Mouse (Mus musculus) cerebellum, adult 9-10 months (tissue): ENCODE results near the gene Gatd1.
A peak's percentile ranks its signal among the peaks of the same experiment; 100 is the strongest.
"Not testable (repeated sequence)": the region's sequence is repeated elsewhere in the genome, so short reads cannot be mapped to it uniquely, and the experiment has no call there.

Experiments used
- DNase-seq: peaks from one replicate; pipeline ENCODE4 v3.0.0; 2022

Gatd1 gene

DNA sequence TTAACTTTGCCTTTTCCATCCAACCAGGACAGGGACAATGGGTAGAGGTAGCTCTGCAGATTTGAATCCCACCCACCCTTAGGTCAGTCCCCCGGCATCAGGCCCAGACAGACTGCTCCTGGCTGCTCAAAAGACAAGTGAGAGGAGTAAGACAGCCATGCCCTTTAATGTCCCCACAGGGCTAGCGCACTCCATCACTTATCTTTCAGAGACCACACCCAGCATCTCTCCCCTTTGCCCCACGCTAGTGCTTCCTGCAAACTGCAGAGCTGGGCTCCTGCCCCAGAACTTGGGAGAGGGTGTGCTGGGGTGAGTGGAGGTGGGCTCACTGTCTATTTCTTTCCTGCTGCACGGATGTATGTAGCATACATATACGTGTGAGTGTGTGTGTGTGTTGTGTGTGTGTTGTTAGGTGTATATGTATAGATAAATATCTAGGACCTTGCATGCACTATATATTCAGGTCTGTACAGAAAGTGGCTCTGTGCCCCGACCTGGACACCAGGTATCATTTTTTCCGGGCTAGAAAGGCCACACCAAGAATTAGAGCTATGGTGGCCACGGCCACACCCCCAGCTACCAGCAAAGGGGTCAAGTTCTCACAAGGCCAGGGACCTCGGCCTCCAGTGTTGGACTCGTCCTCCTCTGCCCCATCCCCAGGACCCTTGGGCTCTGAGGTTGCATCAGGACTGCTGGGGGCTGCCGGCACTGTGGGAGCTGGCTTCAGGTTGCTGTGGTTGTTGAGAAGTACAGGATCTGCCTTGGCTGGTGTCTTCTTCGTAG, 13.2 kb upstream of the Gatd1 start:
- no peak for DNase-seq

DNA sequence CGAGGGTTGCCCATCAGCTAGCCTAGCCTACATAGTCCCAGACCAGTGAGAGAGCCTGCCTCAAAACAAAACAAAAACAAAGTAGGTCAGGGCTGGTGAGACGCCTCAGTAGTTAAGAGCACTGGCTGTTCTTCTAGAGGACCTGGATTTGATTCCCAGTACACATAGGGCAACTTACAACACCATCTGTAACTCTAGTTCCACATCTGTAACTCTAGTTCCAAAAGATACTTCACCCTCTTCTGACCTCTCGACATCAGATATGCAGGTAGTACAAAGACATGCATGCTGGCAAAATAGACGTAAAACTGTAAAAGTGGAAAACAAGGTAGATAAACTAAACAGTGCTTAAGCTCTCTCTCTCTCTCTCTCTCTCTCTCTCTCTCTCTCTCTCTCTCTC, 9.9 kb upstream of the Gatd1 start:
- no peak for DNase-seq

DNA sequence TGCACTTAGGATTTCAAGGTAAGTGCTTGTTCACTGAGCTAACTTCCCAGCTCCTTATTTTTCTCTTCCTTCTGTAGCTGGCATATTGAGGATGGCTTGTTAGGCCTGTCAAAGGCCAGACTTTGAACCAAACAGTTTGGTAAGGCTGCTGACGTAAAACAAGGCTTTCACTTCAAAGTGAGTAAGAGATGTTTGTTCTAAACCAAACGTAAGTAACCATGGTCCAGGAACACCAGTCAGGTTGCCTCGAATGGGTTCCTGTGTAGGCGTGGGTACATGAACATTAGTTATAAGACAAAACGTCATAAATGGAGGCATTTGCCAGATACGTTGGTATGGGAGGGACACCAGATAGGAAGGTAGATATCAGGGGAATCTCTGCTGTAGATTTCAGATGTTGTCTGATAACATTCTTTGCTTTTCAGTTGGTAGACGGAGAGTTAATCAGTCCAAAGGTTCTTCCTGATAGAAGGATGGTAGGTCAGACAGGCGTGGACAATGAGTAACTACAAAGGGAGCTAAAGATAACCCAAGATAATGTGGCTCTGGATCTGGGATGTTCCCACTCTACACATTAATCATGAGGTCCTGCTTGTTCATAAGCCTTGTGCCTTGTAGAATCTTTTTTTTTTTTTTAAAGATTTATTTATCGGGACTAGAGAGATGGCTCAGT, 6.2 kb upstream of the Gatd1 start:
- no peak for DNase-seq

DNA sequence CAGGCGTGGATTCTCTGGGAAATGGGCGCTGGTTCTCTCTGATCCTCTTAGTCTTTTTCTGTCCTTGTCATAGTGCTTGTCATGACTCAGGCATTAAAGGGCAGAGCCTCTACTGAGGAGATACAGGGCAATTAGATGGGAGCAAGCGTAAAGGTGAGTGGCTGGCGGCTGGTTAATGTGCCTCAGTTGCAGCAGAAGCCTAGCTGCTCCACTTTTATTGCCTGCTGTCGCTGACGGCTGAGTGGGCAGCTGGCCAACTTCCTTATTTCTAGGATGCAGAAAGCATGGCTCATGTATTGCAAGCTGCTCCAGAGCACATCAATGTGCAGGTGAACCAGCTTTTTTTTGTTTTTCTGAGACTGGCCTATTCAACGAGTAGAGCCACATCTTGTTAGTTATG, 5.0 kb upstream of the Gatd1 start:
- no peak for DNase-seq

DNA sequence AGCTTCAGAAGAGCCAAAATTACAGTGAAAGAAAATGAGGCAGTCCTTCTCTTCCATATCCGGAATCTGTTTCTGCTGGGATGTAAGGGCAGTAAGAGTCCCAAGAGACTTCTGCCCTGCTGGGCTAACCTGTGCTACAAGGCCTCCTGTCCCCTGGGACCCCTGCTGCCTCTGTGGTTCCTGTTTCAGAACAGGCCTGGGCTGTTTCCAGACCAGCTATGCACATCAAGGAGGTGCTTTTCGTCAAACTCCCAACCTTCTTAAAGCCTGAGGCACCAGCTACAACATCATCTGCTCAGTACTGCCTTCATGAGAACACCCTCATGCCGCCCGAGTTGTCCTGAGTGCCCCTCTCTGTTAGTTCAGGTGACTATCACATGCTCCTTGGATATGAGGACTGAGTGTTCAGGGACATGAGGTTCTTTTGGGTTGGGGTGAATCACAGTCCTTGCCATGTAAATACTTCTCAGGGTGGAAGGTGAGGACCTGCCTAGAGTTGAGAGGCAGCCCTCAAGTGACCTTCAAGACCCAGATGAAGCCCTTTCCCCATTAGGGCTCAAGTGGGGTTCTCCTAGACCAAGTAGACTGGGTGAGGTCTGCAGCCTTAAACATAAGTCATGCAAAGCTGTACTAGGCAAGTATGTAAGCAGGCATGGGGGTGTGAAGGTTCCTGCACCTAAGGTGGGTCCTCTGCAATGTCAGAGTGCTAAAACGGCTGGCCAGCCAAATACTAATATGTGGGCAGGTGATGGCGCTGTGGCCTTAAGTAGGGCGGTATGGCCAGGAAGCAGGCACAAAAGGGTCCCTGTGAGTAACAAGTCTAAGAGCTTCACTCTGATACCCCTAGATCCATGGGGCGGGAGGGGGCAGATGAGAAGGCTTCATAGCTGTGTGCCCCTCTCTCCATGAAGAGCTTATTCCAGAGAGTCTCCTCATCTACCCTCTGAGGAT, 4.1 kb upstream of the Gatd1 start:
- DNase-seq, result no peak

DNA sequence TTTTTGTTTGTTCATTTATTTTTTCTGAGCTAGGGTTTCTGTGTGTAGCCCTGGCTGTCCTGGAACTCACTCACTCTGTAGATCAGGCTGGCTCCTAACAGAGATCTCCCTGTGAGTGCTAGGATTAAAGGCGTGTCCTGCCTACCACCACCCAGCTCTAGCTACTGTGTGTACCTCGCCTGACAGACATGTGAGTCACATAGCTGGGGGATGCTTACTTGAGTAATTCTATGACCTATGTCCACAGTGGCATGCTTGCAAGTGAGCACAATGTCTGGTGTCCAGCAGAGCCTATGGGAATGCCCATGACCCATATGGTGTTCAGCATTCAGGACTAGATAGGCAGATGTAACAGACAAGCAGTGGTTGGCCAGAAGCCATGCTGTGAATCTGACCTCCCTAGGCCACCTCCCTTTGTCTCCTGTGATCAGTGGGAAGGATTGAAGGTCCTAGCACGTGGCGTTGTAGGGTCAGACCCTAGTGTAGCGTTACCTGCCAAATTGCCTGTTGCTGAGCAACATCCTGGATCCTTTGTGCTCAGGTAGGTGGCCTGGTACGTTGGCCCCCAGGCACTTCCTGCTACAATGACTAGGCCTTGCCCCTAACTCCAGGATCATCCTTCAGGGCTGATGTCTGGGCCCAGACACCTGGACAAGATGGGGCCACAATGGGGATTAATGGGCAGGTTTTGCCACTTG, 2.4 kb upstream of the Gatd1 start:
- DNase-seq, result peak; percentile 55

DNA sequence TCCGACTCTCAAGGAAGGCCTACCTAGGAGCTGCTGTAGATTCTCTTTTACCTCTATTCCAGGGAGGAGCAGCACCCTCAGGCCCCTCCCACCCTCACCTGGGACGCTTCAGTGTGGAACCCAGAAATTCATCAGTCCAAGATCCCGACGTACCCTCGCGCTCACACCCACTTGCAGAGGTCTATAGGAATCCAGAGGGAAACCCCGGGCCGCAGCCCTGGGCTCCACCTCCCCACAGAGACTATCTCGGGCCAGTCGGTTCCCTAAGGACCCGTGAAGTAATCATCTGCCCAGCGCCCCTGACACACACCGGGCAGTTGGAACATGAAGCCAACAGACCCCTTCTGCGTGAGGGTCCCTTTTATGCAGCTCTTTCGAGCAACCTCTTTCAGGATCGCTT, 605 bp downstream of the Gatd1 start:
- peak; percentile 71 for DNase-seq

DNA sequence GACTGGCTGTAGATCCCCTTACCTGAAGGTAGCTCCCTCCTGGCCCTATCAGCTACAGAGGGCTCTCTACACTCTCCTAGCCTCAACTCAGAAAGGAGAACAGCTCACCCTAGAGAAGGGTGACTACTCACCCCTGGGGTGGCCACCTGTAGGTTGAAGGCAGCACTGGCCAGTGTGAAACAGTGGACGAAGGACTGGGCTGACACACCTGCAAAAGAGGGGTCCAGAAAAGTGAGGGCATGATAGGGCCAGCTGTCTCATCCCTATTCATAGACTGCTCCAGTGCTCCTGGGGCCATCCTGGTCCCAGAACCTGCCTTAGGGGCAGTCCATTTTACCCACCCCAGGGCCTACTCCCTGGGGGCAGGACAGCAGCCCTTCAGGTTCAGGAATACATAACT, 2.3 kb downstream of the Gatd1 start:
- no peak for DNase-seq

DNA sequence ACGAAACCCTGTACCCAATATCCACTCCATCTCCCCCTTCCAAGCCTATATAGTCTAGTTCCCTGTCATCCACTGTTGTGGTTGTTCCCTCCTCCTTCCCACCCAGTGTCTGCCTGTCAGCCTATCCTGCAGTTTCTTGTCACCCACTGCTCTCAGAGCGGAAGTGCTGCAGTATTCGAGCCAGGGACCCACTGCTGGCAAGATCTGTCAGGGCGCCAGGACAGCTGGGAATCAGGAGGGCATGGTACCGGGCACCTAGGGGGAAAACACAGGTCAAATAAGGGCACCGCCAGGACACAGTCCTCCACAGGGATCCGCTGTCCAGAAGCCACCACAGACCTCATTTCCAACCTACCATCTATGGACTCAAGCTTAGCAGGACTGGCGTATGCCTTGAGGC, 3.3 kb downstream of the Gatd1 start:
- no peak for DNase-seq

DNA sequence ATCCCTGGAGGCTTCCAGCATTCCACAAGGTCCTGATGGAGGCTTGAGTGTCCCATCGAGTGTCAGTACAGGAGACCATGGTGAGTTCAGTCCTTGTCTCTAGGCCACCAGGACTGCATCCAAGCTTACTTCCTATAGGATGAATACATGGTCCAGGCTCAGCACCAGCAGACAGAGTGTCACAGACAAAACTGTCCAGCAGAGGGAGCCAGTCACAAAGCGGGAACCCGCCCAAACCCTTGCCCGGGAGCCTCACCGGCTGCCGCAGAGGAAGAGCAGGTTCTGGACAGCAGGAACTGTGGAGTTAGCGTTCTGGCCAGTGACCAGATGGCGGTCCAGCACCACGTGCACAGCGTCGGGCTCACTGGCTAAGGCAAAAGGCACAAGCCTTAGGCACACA, 5.1 kb downstream of the Gatd1 start:
- peak; percentile 96 for DNase-seq

DNA sequence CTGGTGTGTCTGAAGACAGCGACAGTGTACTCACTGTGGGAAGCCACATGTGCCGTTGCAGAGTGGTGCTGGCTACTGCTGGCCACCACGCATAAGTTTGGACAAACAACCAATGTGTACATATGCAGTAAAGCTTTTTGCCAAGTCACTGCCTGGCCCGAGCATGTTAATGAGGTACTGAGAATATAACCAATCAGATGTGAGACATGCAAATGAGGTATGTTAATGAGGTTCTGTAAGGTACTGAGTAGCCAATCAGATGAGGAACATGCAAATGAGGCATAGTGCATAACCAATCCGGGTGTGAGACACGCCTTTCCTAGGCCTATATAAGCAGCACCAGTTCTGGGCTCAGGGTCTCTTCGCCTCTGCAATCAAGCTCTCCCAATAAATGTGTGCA, 6.3 kb downstream of the Gatd1 start:
- DNase-seq, result not testable (repeated sequence)

DNA sequence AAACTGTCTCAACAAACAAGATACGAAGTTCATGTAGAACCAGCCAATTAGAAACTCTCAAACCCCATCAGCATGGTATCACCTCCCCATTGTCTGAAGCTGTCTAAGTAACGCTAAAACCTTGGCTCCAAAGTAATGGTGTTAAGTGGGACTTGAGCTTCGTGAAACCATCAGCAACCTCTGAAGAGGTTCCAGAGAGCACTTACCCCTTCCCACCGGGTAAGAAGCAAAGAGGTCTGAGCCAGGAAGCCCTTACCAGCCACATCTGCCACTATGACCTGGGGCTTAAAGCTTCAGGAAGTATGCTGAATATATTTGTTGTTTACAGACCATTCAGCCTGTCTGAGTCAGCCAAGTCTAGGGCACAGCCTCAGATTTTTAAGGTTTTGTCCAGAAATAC, 8.5 kb downstream of the Gatd1 start:
- no peak for DNase-seq

DNA sequence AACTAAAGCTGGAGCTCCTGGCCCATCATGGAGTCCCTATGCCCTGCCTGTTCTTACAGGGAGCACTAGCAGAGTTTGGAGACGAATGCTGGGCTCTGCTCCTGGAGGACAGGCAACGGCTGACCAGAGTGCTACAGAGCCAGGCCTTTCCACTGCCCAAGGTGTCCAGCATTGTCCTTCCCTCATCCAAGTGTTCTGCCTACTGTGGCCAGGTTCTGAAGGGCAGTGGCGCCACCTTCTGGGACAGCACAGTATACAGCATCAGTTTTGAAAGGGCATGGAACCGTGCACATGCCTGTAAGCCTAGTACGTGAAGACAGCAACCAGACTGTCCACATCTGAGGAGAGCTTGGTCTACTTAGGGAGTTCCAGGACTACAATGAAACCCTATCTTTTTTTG, 10.6 kb downstream of the Gatd1 start:
- peak; percentile 62 for DNase-seq

DNA sequence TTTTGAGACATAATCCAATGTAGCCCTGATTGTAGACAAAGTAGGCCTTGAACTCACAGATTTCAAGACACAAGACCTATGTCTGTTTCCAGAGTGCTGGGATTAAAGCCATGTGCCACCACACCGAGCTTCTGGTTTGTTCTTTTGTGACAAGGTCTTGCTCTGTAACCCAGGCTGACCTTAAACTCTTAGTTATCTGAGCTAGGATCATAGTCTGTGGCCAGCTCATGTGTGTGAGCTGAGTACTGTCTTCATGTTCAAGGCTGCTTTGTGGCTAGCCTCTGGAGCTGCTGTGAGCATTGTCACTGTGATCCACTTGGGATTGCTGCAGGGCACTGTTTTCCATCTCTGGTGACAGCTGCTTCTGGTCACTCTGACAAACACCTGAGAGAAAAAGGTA, 18.6 kb downstream of the Gatd1 start:
- no peak for DNase-seq

DNA sequence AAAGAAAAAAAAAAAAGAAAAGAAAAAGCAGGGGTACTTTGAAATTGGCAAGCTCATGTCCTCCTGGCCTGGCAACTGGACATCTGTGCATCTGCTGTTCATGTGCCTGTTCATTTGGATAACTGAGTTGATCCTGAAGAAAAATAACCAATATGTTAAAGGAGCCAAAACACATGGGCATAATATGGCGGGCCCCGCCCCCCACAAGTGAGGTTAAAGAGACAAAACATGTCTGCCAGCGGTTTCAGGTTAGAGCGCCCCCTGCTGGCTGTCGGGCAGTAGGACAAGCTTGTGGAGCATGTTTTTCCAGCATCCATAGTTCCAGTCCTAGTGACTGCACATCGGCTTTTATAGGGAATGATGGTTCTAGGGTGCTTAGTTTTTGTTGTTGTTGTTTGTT, 19.2 kb downstream of the Gatd1 start:
- peak; percentile 67 for DNase-seq

DNA sequence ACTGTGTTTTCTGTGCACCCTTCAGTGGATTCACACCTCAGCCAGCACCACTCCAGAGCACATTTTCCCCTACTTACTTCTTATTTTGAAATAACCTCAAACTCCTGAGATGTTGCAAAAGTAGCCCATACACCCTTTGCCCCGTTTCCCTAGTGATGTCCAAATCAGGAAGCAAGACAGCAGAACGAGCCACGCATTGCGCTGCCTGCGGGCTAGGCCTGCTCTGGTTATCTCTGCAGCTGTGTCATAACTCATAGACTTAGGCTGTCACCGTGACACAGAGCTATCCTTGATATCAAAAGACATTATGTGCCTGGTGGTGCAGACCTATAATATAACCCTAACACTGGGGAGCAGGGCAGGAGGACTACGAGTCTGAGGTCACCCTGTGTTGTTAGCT, 19.8 kb downstream of the Gatd1 start:
- no peak for DNase-seq

DNA sequence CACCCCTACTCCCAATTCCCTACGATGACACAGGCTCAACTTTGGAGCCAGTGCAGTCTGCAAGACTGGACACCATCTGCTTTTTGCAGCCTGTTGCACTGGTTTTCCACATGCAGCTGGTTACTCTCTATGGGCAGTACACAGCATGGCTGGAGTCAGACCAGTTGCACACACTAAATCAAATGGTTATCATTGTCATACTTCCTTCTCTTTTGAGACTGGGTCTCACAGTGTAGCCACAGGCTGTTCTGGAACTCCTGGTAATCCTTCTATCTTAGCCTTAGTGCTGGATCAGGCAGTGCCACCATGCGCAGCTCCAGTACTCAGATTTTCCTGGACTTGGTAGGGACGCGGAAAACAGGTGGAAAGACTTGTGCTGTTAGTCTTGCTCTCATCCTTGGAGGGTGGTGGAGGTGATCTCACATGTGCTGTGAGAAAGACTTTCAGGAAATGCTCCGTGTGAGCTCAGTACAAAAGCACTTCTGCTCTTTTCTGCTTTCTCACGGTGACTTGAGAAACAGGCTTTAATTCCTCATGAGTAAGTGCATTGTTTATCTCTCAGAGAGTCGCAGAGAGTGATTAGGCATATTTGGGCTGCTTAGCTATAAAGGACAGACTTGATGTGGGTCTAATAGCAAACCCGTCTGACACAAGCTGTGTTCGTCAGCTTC, 21.2 kb downstream of the Gatd1 start:
- no peak for DNase-seq

DNA sequence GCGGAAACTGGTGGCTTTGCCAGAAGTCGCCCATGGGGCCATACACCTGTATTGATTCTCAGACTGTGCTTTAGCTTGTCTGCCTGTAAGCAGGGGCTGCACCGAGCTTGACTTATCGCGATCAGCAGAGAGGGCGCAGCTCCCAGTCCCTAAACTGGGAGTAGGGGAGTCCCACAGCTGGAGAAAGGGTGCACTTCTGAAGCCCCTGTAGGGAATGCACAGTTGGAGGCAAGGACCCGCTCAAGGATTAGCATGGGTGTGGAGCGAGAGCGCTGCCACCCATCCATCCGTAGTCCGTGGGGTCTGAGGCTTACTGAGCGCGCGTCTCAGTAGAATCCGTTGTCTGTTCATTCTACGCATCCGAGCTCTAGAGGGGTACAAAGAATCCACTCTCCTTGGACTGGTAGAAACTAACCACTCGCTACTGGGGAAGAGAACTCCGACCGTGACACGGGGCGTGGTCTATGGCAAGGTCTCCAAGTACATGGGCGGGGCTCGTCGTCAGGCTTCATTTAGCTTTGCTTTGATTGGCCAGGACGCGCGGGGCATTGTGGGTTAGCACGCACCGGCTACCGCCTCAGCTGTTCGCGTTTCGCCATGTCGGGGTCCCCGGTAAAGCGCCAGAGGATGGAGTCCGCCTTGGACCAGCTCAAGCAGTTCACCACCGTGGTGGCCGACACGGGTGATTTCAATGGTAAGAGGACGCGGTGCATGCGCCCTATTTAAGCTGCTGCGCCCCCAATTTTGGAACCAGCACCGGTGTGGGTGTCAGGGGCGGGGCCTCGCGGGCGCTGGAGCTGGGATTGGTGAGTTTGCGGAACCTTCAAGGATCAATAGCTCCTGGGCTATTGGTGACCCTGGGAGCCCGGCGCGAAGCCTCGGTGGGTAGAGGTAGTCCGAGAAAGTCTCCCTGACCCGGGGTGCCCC, 22.0 kb downstream of the Gatd1 start, which contains the start of gene Taldo1:
Gene Taldo1 (plus strand): TSS at position 575 of the 927 bp plus-strand sequence.
- DNase-seq, result peak; percentile 94

DNA sequence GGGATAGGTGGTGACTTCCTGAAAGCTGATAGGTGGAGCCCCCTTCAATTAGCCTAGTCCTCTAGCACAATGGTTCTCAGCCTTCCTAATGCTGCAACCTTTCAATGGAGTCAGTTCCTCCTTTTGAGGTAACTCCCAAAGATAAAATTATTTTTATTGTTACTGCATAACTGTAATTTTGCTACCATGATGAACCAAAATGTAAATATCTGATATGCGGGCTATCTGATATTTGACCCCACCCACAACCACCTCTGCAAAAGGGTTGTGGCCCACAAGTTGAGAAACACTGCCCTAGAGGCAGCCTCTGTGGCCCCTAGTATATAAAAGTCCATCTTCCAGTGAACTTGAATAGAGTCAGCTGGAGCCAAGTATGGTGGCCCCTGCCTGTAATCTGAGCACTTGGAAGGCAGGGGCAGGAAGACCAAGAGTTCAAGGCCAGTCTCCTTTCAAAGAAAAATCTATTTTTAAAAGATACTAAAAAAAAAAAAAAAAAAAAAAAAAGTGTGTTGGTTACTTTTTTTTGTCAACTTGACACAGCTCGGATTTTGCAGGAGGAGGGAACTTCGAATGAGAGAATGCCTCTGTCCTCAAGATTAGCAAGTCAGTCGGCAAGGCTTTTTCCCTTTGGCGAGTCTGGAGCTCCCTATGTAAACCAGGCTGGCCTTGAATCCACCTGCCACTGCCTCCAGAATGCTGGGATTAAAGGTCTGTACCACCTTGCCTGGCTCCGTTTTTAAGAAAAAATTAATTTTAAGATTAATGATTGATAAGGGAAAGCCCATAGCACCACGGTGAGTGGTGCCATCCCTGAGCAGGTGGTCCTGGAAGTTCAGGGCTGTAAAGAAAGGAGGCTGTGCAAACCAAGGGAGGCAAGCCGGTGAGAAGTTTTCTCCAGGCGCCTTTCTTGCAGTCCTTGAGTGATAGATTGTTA, 23.3 kb downstream of the Gatd1 start:
- DNase-seq, result peak; percentile 22
